Mouse (Mus musculus) kidney, postnatal 14 days (tissue): ENCODE results near the gene 1110059E24Rik.
"Not testable (repeated sequence)": the region's sequence is repeated elsewhere in the genome, so short reads cannot be mapped to it uniquely, and the experiment has no call there.

Source experiments
- DNase-seq: peaks from one replicate; pipeline ENCODE4 v3.0.0; 2022; ENCODE audit warnings: mixed read lengths

Gene 1110059E24Rik

DNA sequence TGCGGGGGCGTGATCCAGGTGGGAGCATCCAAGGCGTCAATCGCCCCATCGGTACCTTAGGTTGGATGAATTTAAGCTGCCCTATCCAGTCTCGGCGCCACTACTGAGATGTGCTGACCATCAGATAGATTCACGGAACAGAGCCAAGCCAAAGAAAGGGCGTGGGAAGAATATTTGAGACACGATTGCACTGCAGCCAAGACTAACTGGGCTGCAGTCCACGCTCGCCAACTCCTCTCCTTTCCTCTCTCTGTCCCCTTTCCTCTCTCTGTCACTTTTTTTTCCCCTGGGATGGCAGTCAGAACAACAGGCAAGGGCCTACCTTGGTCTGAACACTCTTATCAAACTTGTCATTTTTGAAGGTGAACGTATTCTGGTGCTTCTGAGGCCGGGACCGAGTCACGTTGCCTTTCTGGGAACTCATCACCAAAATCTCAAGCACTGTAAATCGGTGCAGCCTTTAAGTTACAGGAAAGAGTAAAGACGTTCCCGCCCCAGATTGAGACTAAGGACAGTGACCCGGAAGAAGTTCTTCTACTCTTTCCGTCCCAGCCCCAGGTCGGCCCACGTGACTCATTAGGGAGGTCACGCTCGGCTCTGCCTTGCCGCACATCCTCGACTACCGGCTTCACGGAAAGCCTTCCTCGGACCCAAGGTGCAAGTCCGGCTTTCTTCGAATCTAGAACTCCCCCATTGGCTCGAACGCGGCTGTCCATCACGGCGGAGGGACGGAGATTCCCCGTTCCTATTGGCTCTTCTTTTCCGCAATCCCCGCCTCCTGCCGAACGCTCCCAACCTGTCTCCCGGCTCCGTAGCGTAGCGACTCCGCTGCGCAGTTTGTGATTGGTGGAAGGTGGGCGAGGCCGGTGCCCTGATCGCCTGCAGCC, at the start of gene 1110059E24Rik:
1110059E24Rik (minus strand) TSS at position 692 of the 887 bp plus-strand sequence.
- DNase-seq = peak; percentile 98

DNA sequence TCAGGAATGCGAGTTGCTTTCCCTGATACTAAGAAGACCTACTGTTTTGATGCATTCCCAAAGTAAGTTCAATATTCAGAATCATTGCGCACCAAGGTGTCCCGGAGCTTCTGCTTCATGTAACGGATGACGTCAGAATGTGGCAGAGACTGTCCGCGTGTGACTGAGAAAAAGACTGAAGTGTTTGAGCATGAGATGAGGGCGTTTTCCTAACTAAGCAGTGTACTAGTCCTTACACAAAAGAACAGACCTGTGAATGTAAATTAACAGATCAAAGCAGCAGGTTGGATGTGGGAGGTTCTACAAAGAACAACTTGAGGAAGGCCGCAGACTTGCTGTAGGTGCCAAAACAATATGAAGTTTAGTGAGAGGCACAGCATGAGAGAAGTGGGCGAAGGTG, 28.2 kb upstream of the 1110059E24Rik start:
- no peak for DNase-seq

DNA sequence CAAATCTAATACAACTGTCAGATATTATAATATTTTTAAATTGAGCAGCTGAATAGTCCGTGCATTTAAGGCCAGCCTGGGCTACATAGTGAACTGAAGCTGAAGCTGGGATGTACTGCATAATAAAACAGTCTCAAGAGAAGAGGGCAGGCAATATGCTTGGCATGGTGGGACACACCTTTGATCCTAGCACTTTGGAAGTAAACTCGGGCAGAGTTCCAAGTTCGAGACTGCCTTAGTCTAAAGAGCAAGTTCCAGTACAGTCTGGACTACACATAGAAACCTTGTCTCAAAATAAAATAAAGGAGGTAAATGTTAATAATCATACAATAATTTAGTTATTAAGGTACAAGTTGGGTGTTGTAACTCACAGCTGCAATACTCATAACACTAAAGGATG, 27.3 kb upstream of the 1110059E24Rik start:
- no peak for DNase-seq

DNA sequence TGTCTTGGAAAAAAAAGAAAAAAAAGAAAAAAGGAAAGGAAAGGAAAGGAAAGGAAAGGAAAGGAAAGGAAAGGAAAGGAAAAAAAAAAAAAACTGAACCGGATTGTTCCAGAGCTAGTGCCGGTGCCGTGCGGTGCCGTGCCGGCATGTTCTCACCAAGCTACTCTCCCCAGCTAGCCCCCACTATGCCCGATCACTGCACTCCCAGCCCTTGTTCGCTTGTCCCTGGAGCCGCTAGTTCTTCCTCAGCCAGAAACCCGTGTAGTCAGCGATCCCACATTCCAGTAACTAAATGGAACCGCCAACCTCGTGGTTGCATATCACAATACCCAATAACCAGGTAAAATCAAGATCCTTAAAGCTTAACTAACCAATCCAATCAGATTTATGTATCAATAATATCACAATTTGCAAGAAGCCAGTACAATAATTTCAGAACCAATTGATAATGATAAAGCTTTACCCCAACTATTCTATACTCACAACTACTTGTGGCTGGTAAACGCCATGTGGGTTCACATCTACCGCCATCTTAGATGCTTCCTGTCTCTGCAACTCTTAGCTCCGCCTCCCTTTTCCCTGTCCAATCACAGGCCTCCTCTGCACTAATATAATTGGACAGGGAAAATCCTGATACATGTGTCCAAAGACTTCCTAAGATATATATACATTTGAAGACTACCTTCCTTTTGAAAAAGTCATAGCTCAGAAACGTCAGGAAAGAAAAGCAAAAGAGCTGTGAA, 21.7 kb upstream of the 1110059E24Rik start:
- DNase-seq = no peak

DNA sequence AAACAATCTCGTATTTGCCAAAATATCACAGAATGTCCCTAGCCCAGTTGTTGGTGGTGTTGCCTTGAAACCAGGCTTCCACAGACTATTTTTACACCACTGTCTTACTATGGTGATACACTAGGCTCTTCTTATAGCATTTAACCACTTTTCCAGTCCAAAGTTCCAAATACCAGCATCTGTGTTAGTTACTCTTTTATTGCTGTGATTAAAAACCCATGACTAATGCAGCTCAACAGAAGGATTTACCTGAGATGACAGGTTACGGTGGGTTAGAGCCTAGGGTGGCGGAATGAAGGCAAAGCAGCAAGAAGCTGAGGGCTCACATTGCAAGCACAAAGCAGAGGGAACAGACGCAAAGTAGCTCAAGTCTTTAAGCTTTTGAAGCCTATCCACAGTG, 16.9 kb upstream of the 1110059E24Rik start:
- no peak for DNase-seq

DNA sequence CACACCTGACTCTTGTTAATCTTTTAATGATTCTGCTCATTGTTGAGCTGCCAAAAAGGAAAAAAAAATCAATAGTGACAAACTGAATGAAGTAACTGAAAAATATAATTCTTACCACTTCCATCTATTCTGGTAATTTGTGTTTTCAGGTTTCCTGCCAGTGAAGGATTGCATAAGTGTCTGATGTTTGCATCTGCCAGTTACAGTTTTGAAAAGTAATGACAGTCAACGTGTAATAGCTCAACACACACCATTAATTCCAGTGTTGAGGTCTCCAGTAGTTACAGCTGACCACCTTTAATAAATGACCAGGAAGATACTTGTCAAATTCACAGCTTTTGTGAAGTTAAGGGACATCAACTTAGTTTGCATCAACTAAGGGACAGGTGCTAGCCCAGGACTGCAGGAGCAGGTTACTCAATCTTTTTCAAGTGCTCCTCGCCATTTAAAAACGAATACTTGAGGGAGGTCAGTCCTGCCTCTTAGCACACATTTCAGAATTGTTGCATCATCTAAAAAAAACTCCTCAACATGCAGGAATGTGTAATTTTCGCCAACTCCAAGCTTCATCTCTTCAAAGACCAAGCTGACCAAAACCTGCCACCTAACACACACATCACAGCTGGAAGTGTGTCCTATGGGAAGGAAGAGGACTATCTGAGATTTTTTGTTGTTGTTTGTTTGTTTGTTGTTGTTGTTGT, 11.1 kb upstream of the 1110059E24Rik start:
- DNase-seq = no peak

DNA sequence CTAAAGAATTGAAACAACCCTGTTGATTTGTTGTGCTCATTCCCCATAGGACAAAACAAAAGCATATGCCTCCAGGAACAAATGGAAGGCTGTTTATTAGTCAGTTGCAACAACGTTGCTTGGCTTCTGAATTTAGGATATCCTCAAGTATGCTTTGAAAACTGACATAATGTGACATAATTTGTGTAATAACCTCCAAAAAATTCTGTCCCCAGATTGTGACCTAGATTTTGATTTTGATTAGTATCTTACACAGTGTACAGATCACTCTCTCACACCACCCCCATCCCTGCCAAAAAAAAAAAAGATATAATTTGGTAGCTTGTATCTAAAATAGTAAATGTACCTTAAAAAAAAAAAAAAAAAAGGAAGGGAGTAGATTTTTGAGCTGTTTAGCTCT, 8.0 kb upstream of the 1110059E24Rik start:
- DNase-seq = no peak

DNA sequence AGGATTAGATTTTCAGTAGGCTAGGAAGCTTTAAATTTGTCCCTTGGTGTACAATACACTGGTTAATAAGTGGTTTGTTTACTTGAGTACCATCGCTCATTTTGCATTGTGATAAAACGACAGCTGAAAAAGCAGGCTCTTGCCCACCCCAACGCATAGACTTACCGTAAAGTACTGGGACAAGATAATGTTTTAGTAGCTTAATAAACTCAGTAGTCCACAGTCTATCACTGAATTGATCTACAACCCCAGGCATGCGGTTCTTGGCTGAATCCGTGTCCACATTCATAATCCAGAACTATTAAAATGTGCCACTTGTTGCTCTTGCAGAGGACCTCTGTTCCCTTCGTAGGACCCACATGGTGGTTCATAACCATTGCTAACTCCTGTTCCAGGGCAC, 2.0 kb upstream of the 1110059E24Rik start:
- no peak for DNase-seq

DNA sequence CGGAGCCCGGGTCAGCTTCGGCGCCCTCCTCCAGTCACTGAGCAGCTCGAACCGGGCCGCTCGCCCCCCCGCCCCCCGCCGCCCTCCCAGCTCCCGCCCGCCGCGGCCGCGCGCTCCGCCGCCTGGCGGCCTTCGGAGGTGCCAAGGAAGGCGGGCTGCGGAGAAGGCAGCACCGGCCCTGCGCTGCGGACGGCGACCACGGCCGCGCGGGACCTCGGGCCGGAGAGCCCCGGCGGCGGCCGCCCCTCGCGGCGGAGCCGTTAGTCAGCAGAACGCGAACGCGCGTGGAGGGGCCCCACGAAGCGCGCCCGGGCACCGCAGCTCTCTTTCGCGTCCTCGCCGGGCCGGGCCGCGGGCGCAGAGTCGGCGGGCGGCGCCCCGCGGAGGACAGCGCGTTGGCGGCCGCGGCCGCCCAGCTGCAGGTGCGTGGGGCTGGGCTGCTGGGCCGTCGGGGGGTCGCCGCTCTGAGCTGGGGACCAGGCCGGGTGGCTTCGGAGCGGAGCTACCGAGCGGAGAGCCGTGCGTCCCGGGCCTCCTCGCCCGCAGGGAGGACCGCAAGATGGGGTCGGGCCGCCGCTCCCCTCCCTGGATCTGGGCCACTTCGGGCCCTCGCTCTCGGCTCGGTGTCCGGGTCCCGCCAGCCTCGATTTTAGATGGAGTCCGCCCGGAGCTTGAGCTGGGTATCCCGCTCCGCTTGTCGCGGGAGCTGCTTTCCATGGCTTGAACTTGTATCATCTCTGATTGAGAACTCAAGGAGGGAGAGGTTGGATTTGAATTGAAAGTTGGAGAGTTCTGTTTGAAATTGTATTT, 601 bp upstream of the 1110059E24Rik start, which contains the start of gene Abhd17b:
Abhd17b (plus strand) TSS at position 14 of the 810 bp plus-strand sequence.
- peak; percentile 61 for DNase-seq

DNA sequence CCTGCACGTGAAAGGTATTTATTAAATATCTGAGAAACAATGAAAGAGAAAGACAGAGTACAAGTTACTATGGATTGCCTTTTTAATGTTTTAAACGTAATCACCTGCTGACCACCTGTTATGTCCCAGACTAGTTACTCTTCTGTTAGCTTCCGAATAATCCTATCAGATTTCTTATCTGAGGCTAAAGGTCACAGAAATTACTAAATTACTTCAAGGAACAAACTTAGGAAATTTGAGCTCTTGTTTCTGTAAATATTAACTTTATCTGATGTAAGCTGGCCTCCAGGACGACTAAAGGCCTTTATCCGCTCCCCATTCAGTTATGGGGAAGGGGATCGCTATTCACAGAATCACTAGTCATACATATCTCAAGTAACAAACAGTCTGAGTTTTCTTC, 1.1 kb downstream of the 1110059E24Rik start:
- DNase-seq = no peak

DNA sequence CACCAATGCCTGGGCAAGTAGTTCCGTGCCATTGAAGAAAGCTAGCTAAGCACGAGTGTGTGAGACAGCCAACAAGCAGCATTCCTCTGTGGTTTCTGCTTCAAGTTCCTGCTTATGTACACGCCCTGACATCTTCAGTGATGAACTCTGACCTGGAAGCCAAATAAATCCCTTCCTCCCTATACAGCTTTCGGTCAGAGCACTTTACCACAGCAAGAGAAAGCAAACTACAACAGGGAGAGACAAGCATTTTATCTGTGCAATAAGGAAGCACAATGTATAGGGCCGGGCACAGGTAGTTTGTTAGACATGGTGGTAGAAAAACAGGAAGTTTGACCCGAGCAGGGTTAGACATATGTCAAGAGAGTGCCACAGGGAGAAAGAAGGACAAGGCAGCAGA, 6.6 kb downstream of the 1110059E24Rik start:
- DNase-seq = no peak

DNA sequence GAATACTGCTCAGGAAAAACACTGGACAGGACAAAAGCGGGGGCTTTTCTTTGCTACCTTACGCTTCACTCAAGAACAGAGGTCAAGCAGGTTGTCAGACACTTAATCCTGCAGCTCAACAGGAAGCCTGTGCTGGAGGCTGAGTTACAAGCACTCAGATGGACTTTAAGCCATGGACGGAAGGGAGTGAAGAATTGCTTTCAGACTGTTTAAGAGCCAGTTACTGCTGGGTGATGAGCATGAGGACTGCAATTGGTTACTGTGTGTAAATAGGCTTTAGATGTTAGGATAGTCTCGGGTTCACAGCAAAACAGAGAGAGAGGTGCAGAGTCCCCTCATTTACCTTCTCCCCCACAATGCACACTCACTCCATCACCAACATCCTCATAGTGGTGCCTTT, 7.5 kb downstream of the 1110059E24Rik start:
- DNase-seq = peak; percentile 30

DNA sequence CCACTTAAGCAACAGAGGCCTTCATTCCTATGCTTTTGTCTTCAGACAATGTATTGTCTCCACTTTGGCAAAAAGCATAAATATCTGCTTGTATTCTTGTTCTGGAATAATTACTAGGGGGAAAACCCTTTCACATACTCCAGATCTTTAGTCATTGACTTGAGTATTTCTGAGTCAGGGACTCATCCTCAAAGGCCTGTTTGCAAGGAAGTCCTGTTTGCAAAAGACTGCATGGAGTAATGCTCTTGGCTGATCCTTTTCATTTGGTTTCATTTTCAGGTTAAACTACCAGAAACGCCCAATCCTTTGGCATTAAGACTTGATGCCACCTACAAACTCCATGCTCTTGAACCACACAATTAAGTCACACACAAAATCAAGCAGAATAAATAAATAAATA, 8.8 kb downstream of the 1110059E24Rik start:
- DNase-seq = no peak

DNA sequence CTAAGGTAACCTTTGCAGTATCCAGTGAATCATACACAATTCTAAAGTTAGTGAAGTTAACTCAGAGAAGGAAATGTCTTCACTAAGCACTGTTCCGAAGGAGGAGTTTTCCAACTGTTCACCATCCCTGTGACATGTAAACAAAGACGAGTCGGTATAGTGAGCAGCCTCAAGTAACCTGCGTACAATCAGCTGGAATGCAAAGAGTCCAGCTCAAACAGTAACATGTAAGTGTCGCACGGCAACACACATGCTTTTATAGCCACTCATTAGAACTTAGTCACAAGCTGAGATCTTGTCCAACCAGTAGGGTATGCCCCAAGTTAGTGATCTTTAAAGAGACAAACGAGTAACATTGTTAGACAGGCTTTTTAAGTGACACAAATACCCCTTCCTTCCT, 15.1 kb downstream of the 1110059E24Rik start:
- DNase-seq = no peak

DNA sequence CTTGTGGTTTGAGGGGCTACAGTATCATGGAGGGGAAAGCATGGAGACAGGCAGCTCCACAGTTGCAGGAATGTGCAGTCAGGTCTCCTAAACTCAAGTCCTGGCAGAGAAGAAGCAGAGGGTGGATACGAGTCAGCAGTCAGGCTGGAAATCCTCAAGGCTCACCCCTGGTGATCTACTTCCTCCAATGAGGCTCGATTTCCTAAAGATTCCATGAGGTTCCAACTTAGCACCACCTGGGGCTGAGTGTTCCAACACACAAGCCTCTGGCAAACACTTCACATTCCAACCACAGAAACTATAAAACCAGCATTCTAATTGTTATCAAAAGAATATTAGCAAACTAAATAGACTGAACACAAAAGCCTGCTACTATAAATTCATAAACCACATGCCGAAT, 15.9 kb downstream of the 1110059E24Rik start:
- DNase-seq = no peak

DNA sequence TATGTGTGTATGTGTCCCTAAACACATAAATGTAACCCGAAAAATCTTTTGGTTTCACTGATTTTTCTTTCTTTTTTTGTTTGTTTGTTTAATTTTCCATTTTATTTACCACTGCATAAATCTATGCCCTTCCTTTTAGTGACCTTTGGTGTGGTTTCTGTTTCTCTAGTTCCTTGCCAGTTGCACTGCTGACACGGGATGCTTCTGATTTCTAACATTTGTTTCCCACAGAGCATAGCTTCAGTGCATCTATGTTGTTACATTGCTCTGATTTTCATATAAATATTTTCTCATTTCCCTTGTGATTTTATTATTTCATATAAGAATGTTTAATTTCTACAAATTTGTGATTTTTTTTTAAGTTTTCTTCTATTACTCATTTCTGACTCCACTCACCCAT, 17.4 kb downstream of the 1110059E24Rik start:
- DNase-seq = no peak

DNA sequence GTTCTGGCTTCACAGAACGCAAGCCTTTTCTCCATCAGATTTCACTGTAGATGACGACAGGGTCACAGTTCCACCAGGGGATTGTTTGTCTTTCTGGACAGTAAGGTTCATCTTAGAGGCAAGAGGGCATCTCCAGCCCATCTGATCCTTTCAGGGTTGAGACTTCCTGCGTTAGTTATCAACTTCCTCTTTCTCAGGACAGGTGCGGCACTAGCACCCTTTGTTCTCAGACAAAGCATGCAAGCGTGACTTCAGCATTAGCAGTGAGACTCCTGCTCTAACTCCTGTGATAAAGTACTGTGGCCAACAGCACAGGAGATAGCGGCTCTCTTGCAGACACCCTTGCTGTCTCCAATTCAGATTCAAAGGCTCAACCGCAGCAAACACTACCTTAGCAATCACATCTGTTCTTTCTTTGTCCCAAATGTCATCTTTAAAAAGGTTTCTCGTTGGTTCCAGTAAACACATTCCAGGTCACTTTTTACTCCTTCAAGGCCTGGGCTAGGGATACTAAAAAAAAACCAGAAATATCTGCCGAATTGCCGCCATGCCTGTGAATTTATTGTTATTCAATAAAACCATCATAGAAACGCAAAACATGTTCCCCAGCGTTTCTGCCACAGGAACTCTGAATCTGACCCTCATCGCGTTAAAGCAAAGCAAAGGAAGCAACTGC, 22.0 kb downstream of the 1110059E24Rik start:
- peak; percentile 18 for DNase-seq

DNA sequence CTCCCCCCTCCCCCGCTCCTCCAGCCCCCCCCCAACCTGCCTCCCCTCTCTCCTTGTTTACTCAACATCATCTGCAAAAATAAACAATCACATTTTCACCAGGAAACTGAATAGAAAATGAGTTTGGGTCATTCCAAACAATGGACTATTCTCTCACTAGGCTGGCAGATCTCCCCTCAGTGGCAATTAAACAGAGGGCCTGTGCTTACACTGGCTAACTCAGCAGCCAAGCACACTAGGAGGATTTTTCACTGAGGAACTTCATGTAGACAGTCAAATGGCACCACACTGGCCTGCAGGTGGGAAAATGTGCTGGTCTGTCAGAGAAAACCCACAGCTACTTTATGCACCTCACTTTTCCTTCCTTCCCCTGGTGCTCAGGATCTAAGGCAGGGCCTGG, 23.3 kb downstream of the 1110059E24Rik start:
- DNase-seq = no peak

DNA sequence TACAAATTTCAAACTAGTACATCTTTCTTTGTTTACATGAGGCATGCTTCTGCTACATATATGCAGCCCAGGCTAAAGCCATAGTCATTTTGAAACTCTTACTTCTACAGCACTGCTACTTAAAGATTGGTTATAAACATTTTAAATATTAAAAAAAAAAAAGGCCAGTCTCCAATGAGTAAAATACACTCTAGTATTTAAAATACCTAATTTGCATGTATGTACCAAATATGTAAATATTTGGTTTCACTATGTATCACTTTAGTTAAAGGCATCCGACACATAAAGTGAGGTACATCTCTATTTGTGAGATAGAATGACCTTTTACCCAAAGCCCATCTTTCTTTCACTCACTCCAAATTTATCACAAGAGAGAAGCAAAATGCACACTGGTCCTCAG, 23.7 kb downstream of the 1110059E24Rik start:
- no peak for DNase-seq

DNA sequence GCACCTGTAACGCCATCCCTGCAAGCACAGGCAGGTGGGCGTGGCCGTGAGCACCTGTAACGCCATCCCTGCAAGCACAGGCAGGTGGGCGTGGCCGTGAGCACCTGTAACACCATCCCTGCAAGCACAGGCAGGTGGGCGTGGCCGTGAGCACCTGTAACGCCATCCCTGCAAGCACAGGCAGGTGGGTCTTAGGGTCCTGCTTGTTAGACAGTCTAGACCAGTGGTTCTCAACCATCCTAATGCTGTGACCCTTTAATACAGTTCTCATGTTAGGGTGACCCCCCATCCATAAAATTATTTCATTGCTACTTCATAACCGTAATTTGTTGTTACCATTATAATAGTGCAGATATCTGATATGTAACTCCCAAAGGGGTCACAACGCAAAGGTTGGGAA, 24.3 kb downstream of the 1110059E24Rik start:
- not testable (repeated sequence) for DNase-seq

DNA sequence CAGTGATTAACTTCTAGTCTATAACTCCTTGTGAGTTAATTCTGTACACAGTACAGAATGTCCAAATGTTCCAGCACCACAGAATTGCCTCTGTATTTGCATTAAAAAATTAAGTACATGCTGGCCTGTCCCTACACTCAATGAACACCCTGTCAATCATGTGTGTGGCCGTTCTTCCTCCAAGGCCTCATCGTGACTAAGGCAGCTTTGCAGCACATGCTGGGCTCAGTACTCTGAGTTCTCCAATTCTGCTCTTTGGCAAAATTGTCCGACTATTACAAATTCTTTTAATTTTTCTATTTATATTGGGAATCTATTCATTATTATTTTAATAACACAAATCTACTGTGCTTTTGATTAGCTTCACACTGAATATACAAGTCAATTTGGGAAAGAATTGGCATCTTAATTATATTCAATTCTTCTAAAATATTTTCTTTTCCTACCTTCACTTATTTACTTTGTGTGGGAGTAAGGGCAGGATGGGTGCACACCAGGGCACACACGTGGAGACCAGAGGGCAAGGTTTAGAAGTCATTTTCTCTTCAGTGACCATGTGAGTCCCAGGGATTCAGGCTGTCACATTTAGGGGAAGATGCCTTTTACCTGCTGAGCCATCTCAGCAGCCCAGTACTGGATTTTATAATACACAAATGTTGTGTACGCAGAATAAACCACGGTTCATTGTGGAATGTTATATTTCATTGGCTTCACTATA, 26.3 kb downstream of the 1110059E24Rik start:
- DNase-seq = no peak
